Mouse (Mus musculus) CH12.LX (cell line): ENCODE results near the gene Tnfaip8l1. TPM values are rescaled to one million over a fixed set of nuclear protein-coding genes. Genes with fewer than 3 reads are reported as not detected.

Experiments used
- DNase-seq: peaks from one replicate; pipeline ENCODE4 v3.0.0-alpha.2; 2013; ENCODE audit errors: extremely low read depth
- H3K27ac ChIP-seq: 2 replicates; pipeline ENCODE4 v1.5.1; 2012; ENCODE audit warnings: low read depth, mild to moderate bottlenecking, control low read depth, moderate library complexity; ENCODE audit not compliant: insufficient read depth
- H3K27me3 ChIP-seq: replicated peaks from 2 replicates; pipeline ENCODE3; 2012; ENCODE audit warnings: inconsistent platforms
- H3K36me3 ChIP-seq, 2 experiments: replicated peaks in 1 of 2; 2 replicates each; pipeline versions ENCODE3 to v1.6.1; 2012; ENCODE audit warnings: inconsistent platforms in 1 of 2, low read length in 1 of 2, mild to moderate bottlenecking in 1 of 2, mixed read lengths in 1 of 2, moderate library complexity in 1 of 2; ENCODE audit not compliant: control insufficient read depth in 1 of 2, insufficient read depth in 1 of 2
- H3K4me1 ChIP-seq, 2 experiments: 2 replicates each; pipeline ENCODE4 v1.6.1; 2012; ENCODE audit warnings: inconsistent platforms in 1 of 2, moderate library complexity in 1 of 2; ENCODE audit not compliant: insufficient read depth in 2 of 2, control insufficient read depth in 1 of 2
- H3K4me2 ChIP-seq: 2 replicates; pipeline ENCODE4 v1.6.1; 2012; ENCODE audit warnings: low read depth, mild to moderate bottlenecking, control low read depth; ENCODE audit not compliant: poor library complexity, insufficient read depth, severe bottlenecking
- H3K4me3 ChIP-seq, 3 experiments: fragments of 150-350 bp in 1 of 3; sonication (generic) in 1 of 3; replicated peaks in 1 of 3; 2 replicates each; pipeline versions ENCODE3 to v1.5.1; 2011 to 2012; ENCODE audit warnings: low read depth in 2 of 3, low read length in 2 of 3, mild to moderate bottlenecking in 2 of 3, moderate library complexity in 2 of 3, control low read depth in 1 of 3, improper control_type of control experiment in 1 of 3, inconsistent platforms in 1 of 3, mixed read lengths in 1 of 3; ENCODE audit not compliant: poor library complexity in 1 of 3
- H3K79me2 ChIP-seq: replicated peaks from 2 replicates; pipeline ENCODE4 v1.6.1; 2012; ENCODE audit warnings: mild to moderate bottlenecking, moderate library complexity; ENCODE audit not compliant: control insufficient read depth, poor library complexity, insufficient read depth, severe bottlenecking; ENCODE audit errors: extremely low read depth
- H3K9ac ChIP-seq: 2 replicates; pipeline ENCODE4 v1.6.1; 2012; ENCODE audit warnings: low read depth, mild to moderate bottlenecking, control low read depth, moderate library complexity; ENCODE audit not compliant: insufficient read depth
- H3K9me3 ChIP-seq: replicated peaks from 2 replicates; pipeline ENCODE3; 2012; ENCODE audit warnings: low read length, inconsistent platforms, mixed read lengths
- CHD2 ChIP-seq: IDR thresholded peaks from 2 replicates; pipeline ENCODE4 v1.6.1; 2011; ENCODE audit warnings: low read length, improper control_type of control experiment
- E2F4 ChIP-seq: IDR thresholded peaks from 2 replicates; pipeline ENCODE4 v1.6.1; 2011; ENCODE audit warnings: low read depth, low read length, improper control_type of control experiment; ENCODE audit not compliant: insufficient replicate concordance
- ELF1 ChIP-seq: IDR thresholded peaks from 2 replicates; pipeline ENCODE4 v1.6.1; 2014; ENCODE audit warnings: low read depth, mild to moderate bottlenecking, inconsistent platforms, low read length, improper control_type of control experiment
- EP300 ChIP-seq: IDR thresholded peaks from 2 replicates; pipeline ENCODE4 v1.6.1; 2011; ENCODE audit warnings: low read length, improper control_type of control experiment
- ETS1 ChIP-seq: conservative IDR thresholded peaks from 2 replicates; pipeline ENCODE4 v1.6.1; 2012; ENCODE audit warnings: low read depth, mild to moderate bottlenecking, inconsistent platforms, low read length, improper control_type of control experiment, moderate library complexity
- GABPA ChIP-seq: IDR thresholded peaks from 2 replicates; pipeline ENCODE4 v1.6.1; 2012; ENCODE audit warnings: low read depth, low read length, improper control_type of control experiment, inconsistent platforms; ENCODE audit not compliant: insufficient replicate concordance
- HCFC1 ChIP-seq: IDR thresholded peaks from 2 replicates; pipeline ENCODE4 v1.6.1; 2012; ENCODE audit warnings: low read depth, mild to moderate bottlenecking, inconsistent platforms, low read length, improper control_type of control experiment
- MAFK ChIP-seq: IDR thresholded peaks from 2 replicates; pipeline ENCODE4 v1.6.1; 2011; ENCODE audit warnings: low read length, improper control_type of control experiment; ENCODE audit not compliant: insufficient replicate concordance
- MAX ChIP-seq: IDR thresholded peaks from 2 replicates; pipeline ENCODE4 v1.6.1; 2011; ENCODE audit warnings: low read length, improper control_type of control experiment
- RAD21 ChIP-seq: IDR thresholded peaks from 2 replicates; pipeline ENCODE4 v1.6.1; 2011; ENCODE audit warnings: low read depth, mild to moderate bottlenecking, low read length, improper control_type of control experiment, moderate library complexity
- USF2 ChIP-seq: conservative IDR thresholded peaks from 2 replicates; pipeline ENCODE4 v1.6.1; 2011; ENCODE audit warnings: low read depth, low read length, improper control_type of control experiment
- ZMIZ1 ChIP-seq: IDR thresholded peaks from 2 replicates; pipeline ENCODE4 v1.6.1; 2012; ENCODE audit warnings: low read depth, mild to moderate bottlenecking, inconsistent platforms, low read length, improper control_type of control experiment
- dilution Hi-C: fragments of 300-500 bp; cut with MboI; formaldehyde crosslinking; loops from 2 replicates; pipeline ENCODE4 v1.14.3; 2020; ENCODE audit warnings: low sequenced_read_pairs; ENCODE audit not compliant: extremely low pct_unique_long_range_greater_than_20kb, extremely low pct_ligation_motif_present
- in situ Hi-C: fragments of 300-500 bp; cut with MboI; formaldehyde crosslinking; loops from 3 replicates; pipeline ENCODE4 v1.14.3; 2019; ENCODE audit warnings: low sequenced_read_pairs, low pct_ligation_motif_present, low pct_unique_long_range_greater_than_20kb, mixed read lengths
- polyA plus RNA-seq: library from polyadenylated mRNA; unstranded; fragments of >175 nt; gene quantifications from 2 replicates; pipeline ENCODE4 v1.2.1, GENCODE M21; 2012; ENCODE audit warnings: low read depth; ENCODE audit not compliant: insufficient read length
- total RNA-seq, 2 experiments: library from RNA; depleted of rRNA; stranded (reverse); fragments of 300-350 nt in 1 of 2; fragments of >200 nt in 1 of 2; gene quantifications; 2 replicates each; pipeline ENCODE4 v1.2.3; 2012 to 2014

Gene Tnfaip8l1
- total and polyA plus RNA-seq, 3 experiments = 1.9 to 2.4 (median 2.0) TPM

DNA sequence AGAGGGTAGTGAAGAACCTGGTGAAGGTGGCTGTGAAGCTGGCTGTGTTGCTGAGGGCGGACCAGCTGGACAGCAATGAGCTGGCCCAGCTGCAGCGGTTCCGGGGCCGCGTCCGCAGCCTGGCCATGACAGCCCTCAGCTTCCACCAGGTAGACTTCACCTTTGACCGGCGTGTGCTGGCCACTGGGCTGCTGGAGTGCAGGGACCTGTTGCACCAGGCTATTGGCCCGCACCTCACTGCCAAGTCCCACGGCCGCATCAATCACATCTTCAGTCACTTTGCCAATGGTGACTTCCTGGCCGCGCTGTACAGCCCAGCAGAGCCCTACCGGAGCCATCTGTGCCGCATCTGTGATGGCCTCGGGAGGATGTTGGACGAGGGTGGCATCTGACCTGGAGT is 9.6 kb downstream of the Tnfaip8l1 start:
- Histone ChIP-seq H3K9ac (no peak overlapping the region), H3K4me2 (no peak overlapping the region), H3K9me3 (no peaks in the 10 kb centered on the region), H3K4me1 (peaks cover 3 to 23% of the 10 kb centered on the region in 2 experiments; a peak in 2 of 4 replicates), H3K79me2 (no peaks in the 10 kb centered on the region), H3K36me3 (peaks cover 13 to 42% of the 10 kb centered on the region in 2 experiments), H3K4me3 (no peak overlapping the region), H3K27ac (no peak overlapping the region), H3K27me3 (no peaks in the 10 kb centered on the region)
- no peak for DNase-seq
- in situ Hi-C loops = no loop called here
- TF ChIP-seq CHD2 = no peak
- TF ChIP-seq EP300 = no peak
- no peak for TF ChIP-seq HCFC1
- no peak for TF ChIP-seq MAX
- TF ChIP-seq GABPA = no peak
- no peak for TF ChIP-seq ETS1
- dilution Hi-C loops = no loop called here

DNA sequence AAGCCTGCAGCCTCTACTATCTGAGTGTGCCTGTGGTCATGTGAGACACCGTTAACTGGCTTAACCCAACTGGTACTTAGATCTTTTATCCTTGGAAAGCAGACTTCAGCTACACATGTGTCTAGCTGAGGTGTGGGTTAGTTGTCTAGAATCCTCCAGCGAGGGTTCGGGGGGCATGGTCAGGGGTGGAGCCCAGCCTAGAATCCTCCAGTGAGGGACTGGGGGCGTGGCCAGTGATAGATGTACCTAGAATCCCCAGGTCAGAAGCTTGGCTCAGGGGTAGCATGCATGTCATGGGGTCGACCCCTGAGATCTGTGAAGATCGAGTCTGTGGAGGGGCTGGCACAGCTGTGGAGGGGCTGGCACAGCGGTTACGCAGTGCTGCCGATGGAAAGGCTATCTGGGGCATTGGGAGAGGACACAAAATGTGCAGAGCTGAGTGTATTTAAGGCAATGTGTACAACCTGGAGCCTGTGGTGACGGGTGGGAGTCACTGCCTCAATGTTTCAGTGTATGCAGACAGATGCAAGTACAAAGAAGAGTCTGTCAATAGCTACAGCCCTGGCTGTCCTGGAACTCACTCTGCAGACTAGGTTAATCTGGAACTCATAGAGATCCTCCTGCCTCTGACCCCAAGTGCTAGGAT is 11.2 kb downstream of the Tnfaip8l1 start:
- peaks cover 3 to 21% of the 10 kb centered on the region in 2 experiments; a peak in 2 of 4 replicates for H3K4me1 ChIP-seq
- no peak overlapping the region for H3K4me3 ChIP-seq
- in situ Hi-C loops (no loop called here), dilution Hi-C loops (no loop called here)
- no peak overlapping the region for H3K9ac ChIP-seq
- H3K9me3 ChIP-seq = no peaks in the 10 kb centered on the region
- TF ChIP-seq E2F4 (no peak), ZMIZ1 (0 out of 2 replicates have a peak, but pooled peaks have one; percentile 49), USF2 (no peak), RAD21 (no peak)
- H3K79me2 ChIP-seq = no peaks in the 10 kb centered on the region
- H3K27me3 ChIP-seq = no peaks in the 10 kb centered on the region
- DNase-seq = no peak
- peaks cover 29 to 57% of the 10 kb centered on the region in 2 experiments for H3K36me3 ChIP-seq
- no peak overlapping the region for H3K27ac ChIP-seq
- no peak overlapping the region for H3K4me2 ChIP-seq

DNA sequence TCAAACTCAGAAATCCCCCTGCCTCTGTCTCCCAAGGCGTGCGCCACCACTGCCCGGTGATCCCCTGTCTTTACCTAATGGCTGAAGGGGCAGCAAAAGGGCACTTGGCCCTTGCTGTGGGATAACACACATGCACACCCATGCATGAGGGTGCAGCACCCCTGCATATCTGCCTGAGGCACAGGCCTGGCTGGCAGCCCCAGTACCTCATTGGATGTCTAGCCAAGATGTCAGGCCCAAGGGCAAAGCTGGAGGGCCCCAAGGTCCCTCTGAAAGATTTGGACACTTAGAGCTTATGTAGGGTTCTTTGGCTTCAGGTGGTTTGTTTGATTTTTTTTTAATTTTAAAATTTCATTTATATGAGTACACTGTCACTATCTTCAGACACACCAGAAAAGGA is 13.1 kb downstream of the Tnfaip8l1 start:
- H3K79me2 ChIP-seq = no peaks in the 10 kb centered on the region
- no peak overlapping the region for H3K4me2 ChIP-seq
- no peak overlapping the region for H3K9ac ChIP-seq
- TF ChIP-seq RAD21 = no peak
- TF ChIP-seq MAFK = no peak
- no peak for TF ChIP-seq ELF1
- no peaks in the 10 kb centered on the region for H3K27me3 ChIP-seq
- in situ Hi-C loops = no loop called here
- DNase-seq = no peak
- no peak overlapping the region for H3K27ac ChIP-seq
- no peak overlapping the region for H3K4me3 ChIP-seq
- H3K36me3 ChIP-seq = peaks cover 47 to 75% of the 10 kb centered on the region in 2 experiments
- dilution Hi-C loops = no loop called here
- H3K4me1 ChIP-seq = peaks cover 0 to 2% of the 10 kb centered on the region in 2 experiments; a peak in 1 of 4 replicates
- no peaks in the 10 kb centered on the region for H3K9me3 ChIP-seq
